Mouse (Mus musculus): ENCODE measurements around the gene C1ql4. TPM values are rescaled to one million over a fixed set of nuclear protein-coding genes. Genes with fewer than 3 reads are reported as not detected.

The C1ql4 gene
- total and polyA plus RNA-seq, 3 experiments, result not detected

GRCm38 (mm10) chr15:99105238-99105637, 17.6 kb upstream of the C1ql4 start:
- no peaks in the 10 kb centered on the region for H3K4me1 ChIP-seq (ENCODE audit: insufficient read depth, low read depth, low read length)
- H3K9me3 ChIP-seq (replicated peaks), result no peaks in the 10 kb centered on the region
- DNase-seq (ENCODE audit: low spot score) (no peak), ATAC-seq (ENCODE audit: extremely low read depth, insufficient number of reproducible peaks, low FRiP score, poor library complexity, severe bottlenecking) (no peak)
- no peak overlapping the region for H3K4me3 ChIP-seq (ENCODE audit: low read depth, low read length)
- no peaks in the 10 kb centered on the region for H3K36me3 ChIP-seq (replicated peaks)
- H3K27me3 ChIP-seq (ENCODE audit: insufficient read depth, low read length), result peaks cover 16% of the 10 kb centered on the region
- no peak for TF ChIP-seq TAL1 (conservative IDR thresholded peaks at IDR 0.05; ENCODE audit: low read depth, low read length)
- no peak for TF ChIP-seq GATA1 (IDR thresholded peaks at IDR 0.05; ENCODE audit: borderline replicate concordance, low read length)
- no peak for TF ChIP-seq GATA2 (IDR thresholded peaks at IDR 0.05; ENCODE audit: borderline replicate concordance, low read depth, low read length)
- TF ChIP-seq CTCF (IDR thresholded peaks at IDR 0.05; ENCODE audit: low read depth, low read length), result no peak
- no peak for TF ChIP-seq POLR2AphosphoS5 (IDR thresholded peaks at IDR 0.05; ENCODE audit: insufficient replicate concordance, low read depth, low read length)

DNA sequence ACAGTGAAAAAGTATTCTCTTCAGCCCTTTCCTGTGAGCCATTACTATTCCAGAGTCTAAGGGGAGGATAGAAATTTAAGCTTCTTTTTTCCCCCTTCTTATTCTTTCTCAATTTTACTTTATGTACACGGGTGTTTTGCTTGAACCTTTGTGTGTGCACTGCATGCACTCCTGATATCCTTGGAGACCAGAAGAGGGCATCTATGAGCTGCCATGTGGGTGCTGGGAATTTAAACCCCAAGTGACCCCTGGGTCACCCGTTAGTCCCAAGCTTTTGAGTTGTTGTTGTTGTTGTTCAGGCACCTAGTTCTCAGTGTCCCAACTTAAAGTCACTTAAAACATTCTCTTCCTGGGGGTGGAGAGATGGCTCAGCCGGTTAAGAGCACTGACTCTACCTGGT, 12.4 kb upstream of the C1ql4 start:
- Histone ChIP-seq H3K36me3 (replicated peaks) (no peaks in the 10 kb centered on the region), H3K4me3 (ENCODE audit: low read depth, low read length) (no peak overlapping the region), H3K9me3 (replicated peaks) (no peaks in the 10 kb centered on the region), H3K4me1 (ENCODE audit: insufficient read depth, low read depth, low read length) (no peaks in the 10 kb centered on the region; the same call in 1 of the 2 replicates), H3K27me3 (ENCODE audit: insufficient read depth, low read length) (peaks cover 61% of the 10 kb centered on the region)
- TF ChIP-seq TAL1 (conservative IDR thresholded peaks at IDR 0.05; ENCODE audit: low read depth, low read length) (no peak), GATA1 (IDR thresholded peaks at IDR 0.05; ENCODE audit: borderline replicate concordance, low read length) (no peak), CTCF (IDR thresholded peaks at IDR 0.05; ENCODE audit: low read depth, low read length) (no peak), POLR2AphosphoS5 (IDR thresholded peaks at IDR 0.05; ENCODE audit: insufficient replicate concordance, low read depth, low read length) (no peak), GATA2 (IDR thresholded peaks at IDR 0.05; ENCODE audit: borderline replicate concordance, low read depth, low read length) (no peak)
- ATAC-seq (ENCODE audit: extremely low read depth, insufficient number of reproducible peaks, low FRiP score, poor library complexity, severe bottlenecking) (no peak), DNase-seq (ENCODE audit: low spot score) (no peak)

DNA sequence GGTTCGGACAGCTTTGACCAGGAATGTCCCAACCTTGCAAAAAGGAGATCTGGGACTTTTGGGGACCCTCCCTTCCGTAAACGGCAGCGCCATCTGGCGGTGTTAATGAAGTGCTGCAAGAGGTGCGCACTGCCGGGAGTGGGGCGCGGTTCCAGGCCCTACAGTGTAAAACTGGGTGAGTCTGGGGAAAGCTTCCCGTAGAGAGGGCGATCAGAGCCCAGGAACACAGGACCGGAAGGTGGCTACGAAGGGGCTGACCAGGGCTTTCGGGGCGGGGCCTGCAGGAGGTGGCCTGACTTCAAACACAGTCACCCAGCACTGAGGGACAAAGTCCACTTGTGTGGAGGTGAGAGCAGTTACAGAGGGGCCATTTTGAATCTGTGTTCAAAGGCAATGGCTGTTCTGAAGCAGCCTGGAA, 11.5 kb upstream of the C1ql4 start:
- DNase-seq (ENCODE audit: low spot score), result no peak
- no peak for ATAC-seq (ENCODE audit: extremely low read depth, insufficient number of reproducible peaks, low FRiP score, poor library complexity, severe bottlenecking)
- H3K4me3 ChIP-seq (ENCODE audit: low read depth, low read length), result no peak overlapping the region
- H3K9me3 ChIP-seq (replicated peaks), result no peaks in the 10 kb centered on the region
- peaks cover 66% of the 10 kb centered on the region for H3K27me3 ChIP-seq (ENCODE audit: insufficient read depth, low read length)
- no peaks in the 10 kb centered on the region for H3K36me3 ChIP-seq (replicated peaks)
- no peaks in the 10 kb centered on the region; the same call in 1 of the 2 replicates for H3K4me1 ChIP-seq (ENCODE audit: insufficient read depth, low read depth, low read length)
- no peak for TF ChIP-seq POLR2AphosphoS5 (IDR thresholded peaks at IDR 0.05; ENCODE audit: insufficient replicate concordance, low read depth, low read length)
- no peak for TF ChIP-seq GATA1 (IDR thresholded peaks at IDR 0.05; ENCODE audit: borderline replicate concordance, low read length)
- TF ChIP-seq TAL1 (conservative IDR thresholded peaks at IDR 0.05; ENCODE audit: low read depth, low read length), result no peak
- TF ChIP-seq GATA2 (IDR thresholded peaks at IDR 0.05; ENCODE audit: borderline replicate concordance, low read depth, low read length), result no peak
- TF ChIP-seq CTCF (IDR thresholded peaks at IDR 0.05; ENCODE audit: low read depth, low read length), result peak; percentile 16; the same call in 1 of the 2 replicates

GRCm38 (mm10) chr15:99098493-99098861, 10.9 kb upstream of the C1ql4 start:
- Histone ChIP-seq H3K9me3 (replicated peaks) (no peaks in the 10 kb centered on the region), H3K36me3 (replicated peaks) (no peaks in the 10 kb centered on the region), H3K27me3 (ENCODE audit: insufficient read depth, low read length) (peaks cover 70% of the 10 kb centered on the region), H3K4me1 (ENCODE audit: insufficient read depth, low read depth, low read length) (peaks cover 2% of the 10 kb centered on the region), H3K4me3 (ENCODE audit: low read depth, low read length) (no peak overlapping the region)
- DNase-seq (ENCODE audit: low spot score) (no peak), ATAC-seq (ENCODE audit: extremely low read depth, insufficient number of reproducible peaks, low FRiP score, poor library complexity, severe bottlenecking) (no peak)
- no peak for TF ChIP-seq TAL1 (conservative IDR thresholded peaks at IDR 0.05; ENCODE audit: low read depth, low read length)
- TF ChIP-seq GATA2 (IDR thresholded peaks at IDR 0.05; ENCODE audit: borderline replicate concordance, low read depth, low read length), result no peak
- TF ChIP-seq CTCF (IDR thresholded peaks at IDR 0.05; ENCODE audit: low read depth, low read length), result no peak
- no peak for TF ChIP-seq POLR2AphosphoS5 (IDR thresholded peaks at IDR 0.05; ENCODE audit: insufficient replicate concordance, low read depth, low read length)
- TF ChIP-seq GATA1 (IDR thresholded peaks at IDR 0.05; ENCODE audit: borderline replicate concordance, low read length), result no peak

GRCm38 (mm10) chr15:99097840-99098492, 10.3 kb upstream of the C1ql4 start:
- Histone ChIP-seq H3K4me1 (ENCODE audit: insufficient read depth, low read depth, low read length) (peaks cover 3% of the 10 kb centered on the region), H3K4me3 (ENCODE audit: low read depth, low read length) (no peak overlapping the region), H3K36me3 (replicated peaks) (no peaks in the 10 kb centered on the region), H3K27me3 (ENCODE audit: insufficient read depth, low read length) (peaks cover 76% of the 10 kb centered on the region), H3K9me3 (replicated peaks) (no peaks in the 10 kb centered on the region)
- DNase-seq (ENCODE audit: low spot score), result no peak
- TF ChIP-seq GATA2 (IDR thresholded peaks at IDR 0.05; ENCODE audit: borderline replicate concordance, low read depth, low read length) (no peak), CTCF (IDR thresholded peaks at IDR 0.05; ENCODE audit: low read depth, low read length) (no peak), POLR2AphosphoS5 (IDR thresholded peaks at IDR 0.05; ENCODE audit: insufficient replicate concordance, low read depth, low read length) (no peak)
- no peak for ATAC-seq (ENCODE audit: extremely low read depth, insufficient number of reproducible peaks, low FRiP score, poor library complexity, severe bottlenecking)

GRCm38 (mm10) chr15:99096831-99097500, 9.3 kb upstream of the C1ql4 start:
- Histone ChIP-seq H3K4me3 (ENCODE audit: low read depth, low read length) (no peak overlapping the region), H3K27me3 (ENCODE audit: insufficient read depth, low read length) (peaks cover 85% of the 10 kb centered on the region), H3K4me1 (ENCODE audit: insufficient read depth, low read depth, low read length) (peaks cover 3% of the 10 kb centered on the region), H3K36me3 (replicated peaks) (no peaks in the 10 kb centered on the region), H3K9me3 (replicated peaks) (no peaks in the 10 kb centered on the region)
- ATAC-seq (ENCODE audit: extremely low read depth, insufficient number of reproducible peaks, low FRiP score, poor library complexity, severe bottlenecking) (no peak), DNase-seq (ENCODE audit: low spot score) (no peak)
- TF ChIP-seq TAL1 (conservative IDR thresholded peaks at IDR 0.05; ENCODE audit: low read depth, low read length) (no peak), POLR2AphosphoS5 (IDR thresholded peaks at IDR 0.05; ENCODE audit: insufficient replicate concordance, low read depth, low read length) (no peak), CTCF (IDR thresholded peaks at IDR 0.05; ENCODE audit: low read depth, low read length) (no peak), GATA1 (IDR thresholded peaks at IDR 0.05; ENCODE audit: borderline replicate concordance, low read length) (no peak), GATA2 (IDR thresholded peaks at IDR 0.05; ENCODE audit: borderline replicate concordance, low read depth, low read length) (no peak)
